Mouse (Mus musculus) lung, embryonic 14.5 days (tissue): ENCODE data around the gene Uqcr11. TPM values are rescaled to one million over a fixed set of nuclear protein-coding genes. Genes with fewer than 3 reads are reported as not detected.

Experiments used
- ATAC-seq: fragments of 200-750 bp; cut with Nextera tagmentation; 2 replicates; pipeline ENCODE4 v1.8.0; 2017; ENCODE audit warnings: mild to moderate bottlenecking, moderate TSS enrichment, moderate library complexity; ENCODE audit not compliant: insufficient read depth
- DNase-seq: peaks from one replicate; pipeline ENCODE4 v3.0.0-alpha.2; 2015
- H3K27ac ChIP-seq: fragments of 300-500 bp; sonication (generic); 2 replicates; pipeline ENCODE4 v1.5.1; 2014; ENCODE audit warnings: low read depth, mild to moderate bottlenecking, moderate library complexity
- H3K27me3 ChIP-seq: fragments of 300-500 bp; sonication (generic); 2 replicates; pipeline ENCODE4 v1.6.1; 2014; ENCODE audit warnings: low read length, control low read depth; ENCODE audit not compliant: insufficient read depth
- H3K36me3 ChIP-seq: fragments of 300-500 bp; sonication (generic); 2 replicates; pipeline ENCODE4 v1.6.1; 2014; ENCODE audit warnings: control low read depth; ENCODE audit not compliant: insufficient read depth
- H3K4me1 ChIP-seq: fragments of 300-500 bp; sonication (generic); 2 replicates; pipeline ENCODE4 v1.6.1; 2014; ENCODE audit warnings: antibody characterized with exemption, control low read depth; ENCODE audit not compliant: insufficient read depth
- H3K4me2 ChIP-seq: fragments of 300-500 bp; sonication (generic); 2 replicates; pipeline ENCODE4 v1.6.1; 2014; ENCODE audit warnings: mild to moderate bottlenecking
- H3K4me3 ChIP-seq: fragments of 300-500 bp; sonication (generic); 2 replicates; pipeline ENCODE4 v1.5.1; 2014; ENCODE audit warnings: low read depth, low read length
- H3K9ac ChIP-seq: fragments of 300-500 bp; sonication (generic); 2 replicates; pipeline ENCODE4 v1.6.1; 2014
- H3K9me3 ChIP-seq: fragments of 300-500 bp; sonication (generic); 2 replicates; pipeline ENCODE4 v1.6.1; 2016; ENCODE audit warnings: low read depth, low read length, control low read depth
- CTCF ChIP-seq: IDR thresholded peaks from 2 replicates; pipeline ENCODE4 v1.5.1; 2016; ENCODE audit warnings: antibody characterized with exemption, low read depth
- WGBS: fragments of 180-500 bp; shearing (Covaris S2); extraction: QIAGEN DNeasy Blood & Tissue Kit; methylation state at CpG from one replicate; pipeline ENCODE4 v1.1.7; 2014; 5-methylcytosine and 5-hydroxymethylcytosine counted together
- polyA plus RNA-seq: library from polyadenylated mRNA; unstranded; fragments of >200 nt; fragmentation: Nextera tagmentation; extraction: Ambion mirVana; gene quantifications from 2 replicates; pipeline ENCODE4 v1.2.1, GENCODE M21; 2014

The Uqcr11 gene
- 663 and 669 TPM in 2 replicates for polyA plus RNA-seq

- no peak for TF ChIP-seq CTCF
- Histone ChIP-seq H3K27me3 (no peaks in the 10 kb centered on the region), H3K4me3 (peak within 1 kb of the TSS; percentile 94), H3K27ac (peak within 1 kb of the TSS; percentile 61), H3K36me3 (peaks cover 57% of the 10 kb centered on the region), H3K4me2 (peak within 1 kb of the TSS; percentile 99), H3K9me3 (no peaks in the 10 kb centered on the region), H3K4me1 (peaks cover 7% of the 10 kb centered on the region), H3K9ac (peak within 1 kb of the TSS; percentile 84)
- ATAC-seq (peak; percentile 77), DNase-seq (peak; percentile 97)
- 1% methylated on average over 27 of the region's 27 CpGs for WGBS
These were observed at the start of gene Uqcr11 for GRCm38 (mm10) chr10:80406684-80407501. Gene Uqcr11, minus strand, starts transcription at chr10:80406830.

- Histone ChIP-seq H3K4me1 (no peaks in the 10 kb centered on the region), H3K9me3 (no peaks in the 10 kb centered on the region), H3K27me3 (peaks cover 1% of the 10 kb centered on the region), H3K4me2 (no peak overlapping the region), H3K27ac (no peak overlapping the region), H3K9ac (no peak overlapping the region), H3K36me3 (no peaks in the 10 kb centered on the region), H3K4me3 (no peak overlapping the region)
- WGBS = 76% methylated on average over 5 of the region's 5 CpGs
- ATAC-seq = no peak
- no peak for TF ChIP-seq CTCF
- DNase-seq = no peak
These were observed 49.1 kb upstream of the Uqcr11 start for GRCm38 (mm10) chr10:80455697-80456096.

- peaks cover 5% of the 10 kb centered on the region for H3K27me3 ChIP-seq
- H3K4me2 ChIP-seq = no peak overlapping the region
- DNase-seq (no peak), ATAC-seq (no peak)
- H3K9me3 ChIP-seq = no peaks in the 10 kb centered on the region
- H3K27ac ChIP-seq = no peak overlapping the region
- 72% methylated on average over 5 of the region's 5 CpGs for WGBS
- no peak overlapping the region for H3K9ac ChIP-seq
- H3K36me3 ChIP-seq = no peaks in the 10 kb centered on the region
- no peak for TF ChIP-seq CTCF
- H3K4me3 ChIP-seq = no peak overlapping the region
- no peaks in the 10 kb centered on the region for H3K4me1 ChIP-seq
These were observed 48.2 kb upstream of the Uqcr11 start for GRCm38 (mm10) chr10:80454781-80455180.

- Histone ChIP-seq H3K36me3 (no peaks in the 10 kb centered on the region), H3K4me3 (no peak overlapping the region), H3K4me1 (no peaks in the 10 kb centered on the region), H3K27ac (no peak overlapping the region), H3K27me3 (peaks cover 8% of the 10 kb centered on the region), H3K9me3 (no peaks in the 10 kb centered on the region), H3K9ac (no peak overlapping the region), H3K4me2 (no peak overlapping the region)
- no peak for ATAC-seq
- TF ChIP-seq CTCF = no peak
- no peak for DNase-seq
- 40% methylated on average over 10 of the region's 10 CpGs for WGBS
These were observed 47.0 kb upstream of the Uqcr11 start for GRCm38 (mm10) chr10:80453601-80454000.

GRCm38 (mm10) chr10:80450599-80450998 is 44.0 kb upstream of the Uqcr11 start:
- Histone ChIP-seq H3K4me3 (no peak overlapping the region), H3K36me3 (no peaks in the 10 kb centered on the region), H3K27ac (no peak overlapping the region), H3K4me1 (no peaks in the 10 kb centered on the region), H3K27me3 (peaks cover 11% of the 10 kb centered on the region), H3K4me2 (no peak overlapping the region), H3K9me3 (no peaks in the 10 kb centered on the region), H3K9ac (no peak overlapping the region)
- ATAC-seq = no peak
- TF ChIP-seq CTCF = no peak
- 8% methylated on average over 6 of the region's 6 CpGs for WGBS
- peak; percentile 13 for DNase-seq

- DNase-seq = peak; percentile 92
- Histone ChIP-seq H3K36me3 (no peaks in the 10 kb centered on the region), H3K4me3 (no peak overlapping the region), H3K27ac (no peak overlapping the region), H3K4me1 (peaks cover 4% of the 10 kb centered on the region; the same call in 1 of the 2 replicates), H3K9ac (no peak overlapping the region), H3K27me3 (peaks cover 11% of the 10 kb centered on the region), H3K4me2 (peak overlapping the region; percentile 35; the same call in 1 of the 2 replicates), H3K9me3 (no peaks in the 10 kb centered on the region)
- 7% methylated on average over 26 of the region's 26 CpGs for WGBS
- TF ChIP-seq CTCF = peak; percentile 100
- ATAC-seq = peak; percentile 79
These were observed 39.4 kb upstream of the Uqcr11 start for GRCm38 (mm10) chr10:80445898-80446601.

- Histone ChIP-seq H3K4me3 (no peak overlapping the region), H3K36me3 (no peaks in the 10 kb centered on the region), H3K4me1 (peaks cover 4% of the 10 kb centered on the region; the same call in 1 of the 2 replicates), H3K27ac (no peak overlapping the region), H3K9ac (no peak overlapping the region), H3K9me3 (no peaks in the 10 kb centered on the region), H3K4me2 (no peak overlapping the region), H3K27me3 (peaks cover 6% of the 10 kb centered on the region; the same call in 1 of the 2 replicates)
- ATAC-seq (no peak), DNase-seq (no peak)
- WGBS = 39% methylated on average over 1 of the region's 1 CpGs
- no peak for TF ChIP-seq CTCF
These were observed 38.4 kb upstream of the Uqcr11 start for GRCm38 (mm10) chr10:80445052-80445451.
